Mouse (Mus musculus) megakaryocyte, embryonic 14.5 days (primary cell): ENCODE data around the gene Nell2. TPM values are rescaled to one million over a fixed set of nuclear protein-coding genes. Genes with fewer than 3 reads are reported as not detected.
A peak's percentile ranks its signal among the peaks of the same experiment; 100 is the strongest.

Experiments used
- H3K27me3 ChIP-seq: replicated peaks from 2 replicates; pipeline ENCODE3; 2012; ENCODE audit warnings: inconsistent platforms
- H3K36me3 ChIP-seq: replicated peaks from 2 replicates; pipeline ENCODE3; 2012; ENCODE audit warnings: low read length, inconsistent platforms, mixed read lengths
- H3K4me1 ChIP-seq: 2 replicates; pipeline ENCODE4 v1.6.1; 2012; ENCODE audit warnings: inconsistent platforms
- H3K4me3 ChIP-seq: replicated peaks from 2 replicates; pipeline ENCODE3; 2012; ENCODE audit warnings: moderate library complexity, mild to moderate bottlenecking, inconsistent platforms
- H3K9me3 ChIP-seq: 2 replicates; pipeline ENCODE4 v1.6.1; 2012; ENCODE audit warnings: inconsistent platforms
- FLI1 ChIP-seq: IDR thresholded peaks from 2 replicates; pipeline ENCODE4 v1.6.1; 2012; ENCODE audit warnings: low read length, inconsistent platforms, mixed read lengths
- GATA1 ChIP-seq: IDR thresholded peaks from 3 replicates; pipeline ENCODE4 v1.6.1; 2012; ENCODE audit warnings: mixed read lengths, low read length, inconsistent platforms, borderline replicate concordance
- polyA plus RNA-seq: library from polyadenylated mRNA; stranded (reverse); fragments of >175 nt; gene quantifications from 2 replicates; pipeline ENCODE4 v1.2.3, GENCODE M21; 2012; ENCODE audit warnings: low replicate concordance; ENCODE audit not compliant: insufficient read depth

Nell2 gene
- polyA plus RNA-seq, 1 experiment: not detected

DNA sequence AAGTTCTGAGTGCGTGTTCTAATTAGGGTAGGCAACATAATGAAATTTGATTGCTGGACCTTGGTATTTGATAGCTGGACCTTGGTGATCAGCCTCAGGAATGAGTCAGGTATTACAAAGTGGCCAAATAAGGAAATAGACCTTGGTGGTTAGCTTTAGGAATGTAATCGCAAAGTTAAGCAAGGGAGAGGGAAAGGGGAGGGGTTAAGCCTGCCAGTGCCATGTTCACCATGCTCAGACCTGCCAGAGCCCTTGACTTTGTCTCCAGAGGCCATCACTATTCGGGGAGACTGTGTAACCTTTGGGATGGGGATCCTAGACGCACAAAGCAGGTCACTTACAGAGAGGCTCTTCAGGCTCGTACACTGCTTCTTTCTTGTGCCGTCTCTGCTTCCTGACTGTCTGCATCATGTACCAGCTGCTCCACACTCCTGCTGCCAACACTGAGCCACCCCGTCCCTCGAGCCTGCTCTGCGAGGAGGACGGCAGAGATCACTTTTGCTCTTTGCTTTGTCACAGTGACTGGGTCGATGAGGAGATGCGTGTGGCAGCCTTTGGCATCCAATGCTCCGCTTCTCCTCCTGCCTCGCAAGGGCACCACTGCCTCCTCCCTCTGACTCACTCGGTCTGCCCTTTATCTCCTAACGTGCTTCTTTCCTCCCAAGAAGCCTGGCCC, 157.5 kb downstream of the Nell2 start:
- Histone ChIP-seq H3K4me3 (peak overlapping the region; percentile 2), H3K9me3 (peaks cover 21% of the 10 kb centered on the region), H3K36me3 (no peaks in the 10 kb centered on the region), H3K27me3 (no peaks in the 10 kb centered on the region), H3K4me1 (no peaks in the 10 kb centered on the region)
- no peak for TF ChIP-seq GATA1
- no peak for TF ChIP-seq FLI1

DNA sequence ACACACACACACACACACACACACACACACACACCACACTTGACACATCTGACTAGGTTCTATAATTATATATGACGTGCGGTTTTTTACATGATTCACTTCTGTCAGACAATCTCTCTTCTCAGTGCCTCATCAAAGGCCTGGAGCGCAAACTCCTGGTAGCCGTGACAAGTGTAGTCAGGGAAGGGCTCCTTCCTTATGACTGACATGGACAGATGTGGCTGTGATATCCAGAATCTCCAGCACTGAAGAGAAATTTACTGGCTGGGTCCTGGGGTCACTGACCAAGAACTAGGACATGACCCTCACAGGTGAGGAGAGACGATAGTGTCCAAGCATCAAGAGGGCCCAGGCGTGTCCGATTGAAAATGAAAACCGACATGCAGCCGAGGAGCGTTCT, 160.2 kb downstream of the Nell2 start:
- TF ChIP-seq GATA1 (no peak), FLI1 (no peak)
- peaks cover 27% of the 10 kb centered on the region for H3K9me3 ChIP-seq
- no peaks in the 10 kb centered on the region for H3K4me1 ChIP-seq
- H3K36me3 ChIP-seq: no peaks in the 10 kb centered on the region
- no peak overlapping the region for H3K4me3 ChIP-seq
- H3K27me3 ChIP-seq: no peaks in the 10 kb centered on the region

- Histone ChIP-seq H3K4me3 (no peak overlapping the region), H3K9me3 (peaks cover 24% of the 10 kb centered on the region), H3K27me3 (no peaks in the 10 kb centered on the region), H3K4me1 (no peaks in the 10 kb centered on the region), H3K36me3 (no peaks in the 10 kb centered on the region)
- no peak for TF ChIP-seq GATA1
- no peak for TF ChIP-seq FLI1
These were observed 161.9 kb downstream of the Nell2 start for GRCm38 (mm10) chr15:95366506-95366905.

DNA sequence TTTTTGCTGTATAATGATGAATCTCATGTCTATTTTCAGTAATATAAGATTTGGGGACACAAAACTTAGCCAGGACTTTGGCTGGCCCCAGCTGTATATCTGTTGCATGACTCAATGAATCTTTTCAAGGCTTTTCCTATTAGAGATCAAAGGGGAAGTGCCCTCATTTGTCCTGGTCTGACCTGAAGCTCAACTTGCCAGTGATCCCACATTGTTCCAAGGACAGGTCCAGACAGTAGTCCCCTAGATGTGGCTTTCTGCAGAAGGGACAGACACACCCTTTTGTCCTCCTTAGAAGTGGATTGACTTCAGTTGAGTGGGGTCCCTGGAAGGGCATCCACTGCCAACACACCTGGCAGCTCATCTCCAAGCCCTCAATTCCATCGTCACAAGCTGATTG, 173.6 kb downstream of the Nell2 start:
- Histone ChIP-seq H3K4me1 (no peaks in the 10 kb centered on the region), H3K27me3 (no peaks in the 10 kb centered on the region), H3K36me3 (no peaks in the 10 kb centered on the region), H3K4me3 (no peak overlapping the region), H3K9me3 (peaks cover 20% of the 10 kb centered on the region; the same call in 1 of the 2 replicates)
- TF ChIP-seq FLI1: no peak
- no peak for TF ChIP-seq GATA1

DNA sequence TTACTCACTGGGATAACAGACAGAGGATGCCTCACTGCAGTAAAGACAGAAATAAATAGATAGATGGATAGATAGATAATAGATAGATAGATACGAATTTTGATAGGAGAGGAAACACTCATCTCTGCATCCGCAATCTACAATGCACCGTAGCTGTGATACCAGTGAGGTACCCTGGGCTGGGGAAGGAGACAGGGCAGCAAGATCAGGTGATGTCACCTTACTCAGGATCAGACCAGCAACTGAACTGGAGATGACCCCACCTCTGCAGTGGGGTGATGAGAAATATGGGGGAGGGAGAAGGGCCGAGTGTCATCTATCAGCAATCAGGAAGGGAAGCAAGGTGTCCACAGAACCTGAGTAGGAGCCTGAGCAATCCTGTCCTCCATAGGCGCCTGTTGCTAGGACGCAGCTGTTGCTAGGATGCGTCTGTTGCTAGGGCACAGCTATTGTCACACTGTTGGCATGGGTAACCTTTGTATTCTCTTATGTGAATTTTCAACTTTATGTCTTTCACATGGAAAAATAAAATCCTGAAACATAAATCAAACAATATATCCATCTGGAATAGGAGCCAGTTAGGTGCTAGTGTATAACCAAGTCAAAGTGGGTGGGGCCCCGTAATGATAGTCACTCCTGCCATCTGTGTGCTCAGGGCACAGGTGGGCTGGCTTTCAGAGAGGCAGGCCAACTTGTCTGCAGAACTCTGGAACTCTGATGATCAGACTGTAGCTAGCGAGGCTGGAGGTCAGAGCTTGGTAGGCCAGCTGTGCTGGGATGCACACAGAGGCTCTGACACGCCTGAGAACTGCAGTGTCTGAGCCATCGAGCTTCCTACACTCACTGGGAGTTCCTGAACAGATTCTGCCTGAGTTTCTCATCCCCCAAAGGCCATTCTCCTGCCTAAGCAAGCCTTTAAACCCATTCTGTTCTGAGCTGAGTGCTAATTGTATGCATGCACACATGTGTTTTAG, 193.7 kb downstream of the Nell2 start:
- no peak for TF ChIP-seq FLI1
- TF ChIP-seq GATA1: no peak
- no peaks in the 10 kb centered on the region for H3K36me3 ChIP-seq
- H3K27me3 ChIP-seq: no peaks in the 10 kb centered on the region
- H3K4me1 ChIP-seq: no peaks in the 10 kb centered on the region
- H3K4me3 ChIP-seq: peak overlapping the region; percentile 14
- H3K9me3 ChIP-seq: peaks cover 51% of the 10 kb centered on the region

DNA sequence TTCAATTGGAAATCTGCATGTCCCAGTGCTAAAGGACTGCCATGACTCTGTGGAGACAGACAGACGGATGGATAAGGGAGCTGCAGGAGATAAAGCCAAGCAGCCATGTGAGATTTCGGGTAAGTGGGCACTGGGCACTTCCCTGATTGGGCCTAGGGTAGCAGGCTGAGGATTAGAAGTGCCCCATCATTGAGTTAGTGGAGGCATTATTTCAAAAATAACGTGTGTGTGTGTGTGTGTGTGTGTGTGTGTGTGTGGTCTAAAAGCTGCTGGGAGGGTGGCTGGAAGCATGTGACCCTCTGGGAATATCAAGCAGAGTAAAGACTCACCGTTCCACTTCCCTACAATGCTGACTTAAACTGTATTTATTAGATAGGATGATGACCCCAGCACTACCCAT, 195.1 kb downstream of the Nell2 start:
- no peaks in the 10 kb centered on the region for H3K27me3 ChIP-seq
- peaks cover 54% of the 10 kb centered on the region for H3K9me3 ChIP-seq
- TF ChIP-seq FLI1: no peak
- TF ChIP-seq GATA1: no peak
- no peaks in the 10 kb centered on the region for H3K4me1 ChIP-seq
- no peak overlapping the region for H3K4me3 ChIP-seq
- H3K36me3 ChIP-seq: no peaks in the 10 kb centered on the region

DNA sequence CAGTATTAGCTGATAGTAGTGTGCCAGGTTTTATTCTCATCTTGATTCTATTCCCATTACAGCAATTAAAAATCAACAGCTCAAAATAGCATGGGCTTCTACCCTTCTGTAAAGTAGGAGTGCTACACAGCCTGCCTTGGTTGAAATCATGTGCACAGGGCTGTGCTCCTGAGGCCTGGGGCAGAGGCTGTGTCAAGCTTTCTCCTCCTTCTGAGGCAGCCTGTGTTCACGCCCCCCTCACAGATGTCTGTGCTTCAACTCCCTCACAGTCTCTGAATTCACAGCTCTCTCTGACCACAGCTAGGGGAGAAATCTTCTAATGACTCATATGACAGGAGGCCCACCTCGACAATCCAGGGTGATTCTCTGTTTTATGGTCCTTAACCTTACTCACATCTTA, 197.4 kb downstream of the Nell2 start:
- Histone ChIP-seq H3K36me3 (no peaks in the 10 kb centered on the region), H3K4me3 (no peak overlapping the region), H3K4me1 (no peaks in the 10 kb centered on the region), H3K27me3 (no peaks in the 10 kb centered on the region), H3K9me3 (peaks cover 63% of the 10 kb centered on the region)
- no peak for TF ChIP-seq FLI1
- no peak for TF ChIP-seq GATA1

GRCm38 (mm10) chr15:95322744-95323143, 205.6 kb downstream of the Nell2 start:
- H3K9me3 ChIP-seq: peaks cover 44% of the 10 kb centered on the region
- no peaks in the 10 kb centered on the region for H3K36me3 ChIP-seq
- TF ChIP-seq FLI1: no peak
- no peak for TF ChIP-seq GATA1
- no peaks in the 10 kb centered on the region for H3K27me3 ChIP-seq
- no peak overlapping the region for H3K4me3 ChIP-seq
- H3K4me1 ChIP-seq: no peaks in the 10 kb centered on the region

- no peaks in the 10 kb centered on the region for H3K4me1 ChIP-seq
- no peaks in the 10 kb centered on the region for H3K27me3 ChIP-seq
- no peaks in the 10 kb centered on the region for H3K36me3 ChIP-seq
- no peak overlapping the region for H3K4me3 ChIP-seq
- peaks cover 36% of the 10 kb centered on the region for H3K9me3 ChIP-seq
- TF ChIP-seq GATA1 (no peak), FLI1 (no peak)
These were observed 211.7 kb downstream of the Nell2 start for GRCm38 (mm10) chr15:95316626-95317025.

DNA sequence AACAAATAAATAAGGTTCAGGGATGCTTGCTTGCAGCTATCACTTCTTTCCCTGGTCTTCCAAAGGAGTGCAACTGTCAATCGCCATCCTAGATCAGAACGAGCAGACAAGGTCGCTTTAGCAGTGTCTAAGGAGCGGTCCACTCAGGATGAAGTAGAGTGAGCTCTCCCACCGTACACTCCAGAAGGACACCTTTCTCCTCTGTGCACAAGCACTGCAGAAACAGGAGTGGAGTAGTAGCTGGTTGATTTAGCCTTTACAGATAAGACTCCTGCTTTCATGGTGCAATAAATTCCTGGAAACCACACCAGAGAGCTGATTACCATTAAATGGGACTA, 213.6 kb downstream of the Nell2 start:
- no peaks in the 10 kb centered on the region for H3K27me3 ChIP-seq

More for the DNA sequence above, 213.6 kb downstream of the Nell2 start:
- Histone ChIP-seq H3K4me3 (no peak overlapping the region), H3K9me3 (peaks cover 28% of the 10 kb centered on the region), H3K36me3 (no peaks in the 10 kb centered on the region), H3K4me1 (no peaks in the 10 kb centered on the region)
- TF ChIP-seq FLI1: no peak
- TF ChIP-seq GATA1: no peak
